Mouse (Mus musculus) gonadal fat pad, adult 2 months (tissue): ENCODE measurements around the gene Raf1. TPM values are rescaled to one million over a fixed set of nuclear protein-coding genes. Genes with fewer than 3 reads are reported as not detected.

Source experiments
- DNase-seq: peaks from one replicate; pipeline ENCODE4 v3.0.0-alpha.2; 2012; ENCODE audit warnings: low read depth
- polyA plus RNA-seq: library from polyadenylated mRNA; depleted of rRNA; stranded (reverse); fragments of >200 nt; gene quantifications from 2 replicates; pipeline ENCODE4 v1.2.3, GENCODE M21; 2012

Gene Raf1
- polyA plus RNA-seq, 1 experiment, result 130 TPM

DNA sequence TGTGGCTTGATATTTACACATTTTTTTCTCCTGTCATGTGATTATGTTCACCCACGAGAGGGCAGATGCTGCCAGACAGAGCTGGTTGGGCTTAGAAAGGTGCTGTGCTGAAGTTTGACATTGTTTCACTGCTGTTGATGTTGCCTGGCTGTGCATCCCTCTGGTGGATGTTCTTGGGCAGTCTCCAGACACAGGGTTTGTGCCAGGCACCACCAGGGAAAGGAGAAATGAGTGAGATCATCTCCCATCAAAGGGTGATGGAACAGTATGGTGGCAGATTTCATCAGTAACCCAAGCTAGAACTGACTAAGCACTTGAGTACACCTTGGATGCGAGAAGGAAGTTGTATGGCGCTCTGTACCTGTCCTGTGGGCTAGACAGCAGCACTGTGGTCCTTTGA lies 60.5 kb downstream of the Raf1 start:
- no peak for DNase-seq

- no peak for DNase-seq
These were observed 62.6 kb downstream of the Raf1 start for GRCm38 (mm10) chr6:115613793-115614192.

GRCm38 (mm10) chr6:115610301-115610700 lies 66.1 kb downstream of the Raf1 start:
- DNase-seq, result no peak

DNA sequence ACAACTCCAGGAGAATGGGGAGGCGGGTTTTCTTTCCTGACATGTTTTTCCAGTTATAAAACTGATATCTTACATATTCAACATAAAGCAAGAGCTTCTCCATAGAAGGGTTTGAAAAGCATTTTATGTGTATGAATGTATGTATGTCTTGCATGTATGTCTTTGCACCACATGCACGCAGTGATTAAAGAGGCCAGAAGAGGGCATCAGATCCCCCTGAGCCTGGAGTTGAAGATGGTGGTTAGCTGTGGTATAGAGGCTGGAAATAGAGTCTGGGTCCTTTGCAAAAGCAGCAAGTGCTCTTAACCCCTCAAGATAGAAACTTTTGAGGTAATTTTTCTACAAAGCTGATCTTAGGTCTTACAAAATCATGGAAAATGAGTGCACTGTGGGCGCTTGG lies 67.3 kb downstream of the Raf1 start:
- no peak for DNase-seq

DNA sequence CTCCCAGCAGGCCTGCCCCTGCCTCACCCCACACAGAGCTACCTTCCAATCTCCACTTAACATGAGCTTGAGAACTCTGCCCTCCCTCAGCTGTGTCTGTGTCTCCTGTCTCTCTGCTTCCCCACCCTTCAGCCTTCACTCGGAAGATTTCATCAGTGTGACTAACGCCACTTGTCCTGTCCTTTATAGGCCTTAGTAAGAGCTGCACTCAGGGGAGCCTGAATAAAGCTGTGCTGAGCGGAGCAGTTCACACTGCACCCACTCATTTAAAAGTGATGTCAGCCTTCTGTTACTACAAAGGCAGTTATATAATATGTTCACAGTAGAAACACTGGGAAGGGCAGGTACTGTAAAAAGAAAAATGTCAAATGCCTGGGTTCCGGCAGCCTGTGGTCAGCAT lies 69.0 kb downstream of the Raf1 start:
- DNase-seq, result no peak

GRCm38 (mm10) chr6:115606461-115606860 lies 70.0 kb downstream of the Raf1 start:
- no peak for DNase-seq

GRCm38 (mm10) chr6:115601715-115602523 lies 74.5 kb downstream of the Raf1 start, which contains the start of gene Mkrn2:
Gene Mkrn2, plus strand, starts transcription at chr6:115601902.
- no peak for DNase-seq

DNA sequence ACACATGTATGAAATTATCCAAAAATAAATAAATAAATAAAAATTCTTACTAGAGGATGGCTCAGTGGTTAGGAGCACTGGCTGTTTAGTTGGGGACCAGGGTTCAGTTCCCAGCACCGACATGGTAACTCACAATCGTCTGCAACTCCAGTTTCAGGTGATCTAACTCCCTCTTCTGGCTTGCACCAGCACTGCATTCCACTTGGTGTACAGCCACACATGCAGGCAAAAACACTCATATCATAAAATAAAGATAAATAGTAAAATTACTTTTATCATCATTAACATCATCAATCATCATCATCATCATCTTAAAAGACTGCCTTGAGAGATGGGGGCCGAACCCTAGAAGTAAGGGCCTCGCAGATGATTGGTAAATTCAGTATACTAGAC lies 75.1 kb downstream of the Raf1 start:
- DNase-seq, result no peak

- no peak for DNase-seq
These were observed 80.8 kb downstream of the Raf1 start for GRCm38 (mm10) chr6:115595667-115596066.

DNA sequence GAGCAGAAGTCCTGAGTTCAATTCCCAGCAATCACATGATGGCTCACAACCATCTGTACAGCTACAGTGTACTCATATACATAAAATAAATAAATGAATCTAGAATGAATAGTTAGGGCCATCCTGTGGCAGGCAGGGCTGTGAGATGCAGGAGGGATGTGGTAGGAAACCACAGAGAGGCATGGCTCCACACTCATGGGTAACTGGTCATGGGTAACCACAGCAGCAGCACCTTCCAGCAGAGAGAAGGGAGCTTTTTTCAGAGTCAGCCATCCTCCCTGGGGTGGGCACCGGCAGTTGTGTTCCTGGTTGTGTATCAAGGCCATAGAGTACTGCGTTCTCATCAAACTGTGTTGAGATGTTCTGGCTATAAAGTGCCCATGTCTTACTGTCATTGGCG lies 82.0 kb downstream of the Raf1 start:
- DNase-seq, result no peak

DNA sequence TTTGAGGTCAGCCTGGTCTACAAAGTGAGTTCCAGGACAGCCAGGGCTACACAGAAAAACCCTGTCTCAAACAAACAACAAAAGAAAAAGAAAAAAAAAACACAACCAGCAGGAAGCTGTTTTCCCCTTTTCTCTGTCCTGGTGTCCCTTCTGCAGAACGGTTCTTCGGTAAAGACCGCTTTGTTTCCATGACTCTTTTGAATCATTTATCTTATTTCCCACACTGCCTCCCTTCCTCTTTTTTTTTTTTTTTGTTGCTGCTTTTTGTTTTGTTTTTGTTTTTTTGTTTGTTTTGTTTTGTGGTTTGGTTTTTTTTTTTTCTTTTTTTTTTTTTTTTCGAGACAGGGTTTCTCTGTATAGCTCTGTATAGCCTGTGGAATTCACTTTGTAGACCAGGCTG lies 83.2 kb downstream of the Raf1 start:
- DNase-seq, result no peak

- no peak for DNase-seq
These were observed 84.0 kb downstream of the Raf1 start, which contains the start of gene Mkrn2os for GRCm38 (mm10) chr6:115592458-115592857. Gene Mkrn2os, minus strand, starts transcription at chr6:115592576.

DNA sequence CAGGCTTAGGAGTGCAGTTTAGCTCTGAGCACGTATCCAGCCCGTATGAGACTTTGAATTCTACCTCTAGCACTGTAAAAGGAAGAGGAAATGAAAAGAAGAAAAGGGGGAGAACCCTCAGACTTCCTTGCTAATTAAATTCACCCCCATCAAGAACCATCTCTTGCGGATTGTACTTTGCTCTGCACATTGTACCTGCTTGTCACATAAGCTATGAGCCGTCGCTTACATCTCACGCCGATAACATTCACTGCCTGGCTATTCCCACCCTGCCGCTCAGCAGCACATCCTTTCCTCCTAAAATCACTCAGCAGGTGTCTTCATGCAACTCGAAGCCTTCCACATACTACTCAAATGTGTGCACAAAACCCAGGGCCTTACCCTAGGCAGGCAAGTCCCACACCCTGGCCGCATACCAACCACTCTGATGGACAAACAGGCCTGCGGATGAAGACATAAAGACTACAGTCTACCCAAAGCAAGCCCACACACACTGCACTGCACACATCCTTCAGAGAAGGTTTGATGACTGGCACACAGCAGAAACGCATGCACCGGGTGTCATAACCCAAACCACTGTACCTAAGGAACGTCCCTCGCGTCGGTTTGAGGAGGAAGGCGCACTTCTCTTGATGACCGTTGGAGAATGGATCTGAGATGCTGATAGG lies 84.6 kb downstream of the Raf1 start:
- no peak for DNase-seq

GRCm38 (mm10) chr6:115586321-115586720 lies 90.1 kb downstream of the Raf1 start:
- no peak for DNase-seq

DNA sequence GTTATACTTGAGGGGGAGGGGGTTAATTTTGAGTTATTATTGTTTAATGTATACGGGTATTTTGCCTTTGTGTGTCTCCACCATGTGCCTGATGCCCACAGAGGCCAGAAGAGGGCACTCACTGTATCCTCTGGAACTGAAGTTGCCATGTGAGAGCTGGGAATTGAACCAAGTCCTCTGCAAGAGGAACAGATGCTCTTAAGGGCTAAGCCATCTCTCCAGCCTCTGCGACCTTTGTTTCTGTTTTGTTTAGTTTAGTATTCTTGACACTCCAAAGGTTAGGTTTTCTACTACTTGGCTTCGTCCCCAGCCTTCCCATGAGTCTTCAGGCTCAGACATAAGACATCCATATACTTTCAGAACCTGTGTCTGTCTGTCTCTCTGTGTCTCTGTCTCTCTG lies 92.3 kb downstream of the Raf1 start:
- DNase-seq, result no peak

DNA sequence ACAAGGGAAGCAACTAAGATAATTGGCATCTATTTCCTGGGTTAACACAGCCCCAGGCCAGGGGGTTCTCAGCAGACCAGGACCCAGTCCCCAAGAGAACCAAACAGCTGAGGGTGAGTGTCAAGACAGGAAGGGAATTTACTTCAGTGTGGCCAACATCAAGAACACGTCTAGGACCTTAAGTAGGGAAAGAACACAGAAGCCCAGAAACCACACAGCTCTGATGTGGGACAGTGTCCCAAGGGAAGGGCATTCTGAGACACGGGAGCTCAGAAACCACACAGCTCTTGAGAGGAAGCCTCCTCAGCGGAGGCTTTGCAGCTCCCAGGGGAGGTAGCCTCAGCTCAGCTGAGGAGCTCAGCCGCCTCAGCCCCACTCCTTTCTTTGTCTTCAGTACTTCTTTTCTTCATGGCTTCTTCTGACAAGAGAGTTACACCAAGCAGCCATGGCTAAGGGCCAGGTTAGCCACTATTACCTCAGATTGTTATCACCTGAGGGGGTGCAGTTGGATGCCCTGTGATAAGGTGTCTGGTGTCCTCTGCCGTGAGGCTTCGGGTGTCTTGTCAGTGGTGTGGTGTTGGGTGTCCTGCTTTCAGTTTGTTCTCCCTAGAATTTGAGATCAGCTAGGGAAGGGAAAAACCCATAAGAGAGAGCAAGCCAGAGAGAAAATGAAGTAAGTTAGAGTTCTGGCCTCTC lies 92.9 kb downstream of the Raf1 start:
- DNase-seq, result no peak

DNA sequence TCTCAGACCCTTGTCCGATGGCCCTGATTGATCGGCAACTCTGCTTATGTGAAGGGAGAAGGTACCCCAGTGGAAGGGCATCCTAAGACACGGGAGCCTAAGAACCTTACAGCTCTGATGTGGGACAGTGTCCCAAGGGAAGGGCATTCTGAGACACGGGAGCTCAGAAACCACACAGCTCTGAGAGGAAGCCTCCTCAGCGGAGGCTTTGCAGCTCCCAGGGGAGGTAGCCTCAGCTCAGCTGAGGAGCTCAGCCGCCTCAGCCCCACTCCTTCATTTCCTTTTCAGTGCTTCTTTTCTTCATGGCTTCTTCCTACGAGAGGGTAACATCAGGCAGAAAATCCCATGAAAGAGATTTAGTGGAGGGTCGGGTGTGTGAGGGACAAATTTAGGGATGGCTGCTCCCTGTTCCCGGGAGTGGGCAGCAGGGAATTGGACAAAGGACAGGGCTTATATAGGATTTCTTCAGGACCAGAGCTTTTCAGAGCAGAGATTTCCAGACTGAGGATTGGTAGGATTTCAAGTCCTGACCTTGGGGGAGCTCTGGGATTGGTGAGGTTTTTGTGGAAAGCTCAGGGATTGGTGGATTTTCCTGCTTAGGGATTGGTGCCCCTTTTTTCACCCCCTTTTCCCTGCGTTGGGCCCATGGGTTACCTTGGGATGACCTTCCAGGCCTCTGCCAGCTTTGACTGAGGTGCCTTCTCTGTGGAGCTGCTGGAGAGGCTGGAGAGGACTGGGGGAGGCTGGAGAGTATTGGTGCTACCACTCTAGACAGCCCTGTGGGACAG lies 93.9 kb downstream of the Raf1 start:
- no peak for DNase-seq

- DNase-seq, result no peak
These were observed 95.6 kb downstream of the Raf1 start for GRCm38 (mm10) chr6:115580810-115581209.

GRCm38 (mm10) chr6:115577941-115578340 lies 98.5 kb downstream of the Raf1 start:
- DNase-seq, result no peak

DNA sequence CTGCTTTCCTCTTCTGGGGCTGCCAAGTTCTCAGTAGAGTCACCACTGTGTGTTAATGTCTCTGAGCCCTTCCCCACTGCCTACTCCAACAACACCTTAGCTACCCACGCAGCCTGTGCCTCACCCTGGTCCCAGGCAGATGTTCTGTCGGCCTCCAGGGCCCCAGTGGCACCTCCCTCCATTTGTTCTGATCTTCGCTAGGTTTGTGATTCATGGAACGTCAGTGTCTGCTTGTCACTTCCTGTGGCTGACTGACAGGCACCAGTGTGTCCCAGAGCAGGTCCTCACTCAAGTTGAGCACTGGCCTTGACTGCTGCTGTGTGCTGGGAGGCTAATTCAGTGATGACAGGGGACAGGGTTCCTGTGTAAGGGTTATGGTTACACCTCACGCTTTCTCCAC lies 99.0 kb downstream of the Raf1 start:
- DNase-seq, result no peak

GRCm38 (mm10) chr6:115574171-115574570 lies 102.3 kb downstream of the Raf1 start:
- DNase-seq, result peak; percentile 24
